Mouse (Mus musculus) liver, embryonic 13.5 days (tissue): ENCODE results near the gene Casp6. TPM values are rescaled to one million over a fixed set of nuclear protein-coding genes. Genes with fewer than 3 reads are reported as not detected.

ENCODE experiments used
- ATAC-seq: fragments of 200-750 bp; cut with Nextera tagmentation; 2 replicates; pipeline ENCODE4 v1.8.0; 2017; ENCODE audit warnings: low read depth, mild to moderate bottlenecking, moderate number of reproducible peaks, moderate library complexity
- DNase-seq: peaks from one replicate; pipeline ENCODE4 v3.0.0; 2022
- H3K27ac ChIP-seq: fragments of 300-500 bp; sonication (generic); 2 replicates; pipeline ENCODE4 v1.5.1; 2015; ENCODE audit warnings: moderate library complexity, mild to moderate bottlenecking, inconsistent platforms
- H3K27me3 ChIP-seq: fragments of 300-500 bp; sonication (generic); 2 replicates; pipeline ENCODE4 v1.6.1; 2015; ENCODE audit warnings: mild to moderate bottlenecking, inconsistent platforms
- H3K36me3 ChIP-seq: fragments of 300-500 bp; sonication (generic); 2 replicates; pipeline ENCODE4 v1.6.1; 2015; ENCODE audit warnings: mild to moderate bottlenecking, inconsistent platforms
- H3K4me1 ChIP-seq: fragments of 300-500 bp; sonication (generic); replicated peaks from 2 replicates; pipeline ENCODE4 v1.6.1; 2015; ENCODE audit warnings: inconsistent platforms
- H3K4me2 ChIP-seq: fragments of 300-500 bp; sonication (generic); 2 replicates; pipeline ENCODE4 v1.6.1; 2015; ENCODE audit warnings: inconsistent platforms, mild to moderate bottlenecking, moderate library complexity
- H3K4me3 ChIP-seq: fragments of 300-500 bp; sonication (generic); replicated peaks from 2 replicates; pipeline ENCODE4 v1.5.1; 2015; ENCODE audit warnings: mild to moderate bottlenecking, inconsistent platforms
- H3K9ac ChIP-seq: fragments of 300-500 bp; sonication (generic); 2 replicates; pipeline ENCODE4 v1.6.1; 2015; ENCODE audit warnings: mild to moderate bottlenecking, inconsistent platforms
- H3K9me3 ChIP-seq: fragments of 300-500 bp; sonication (generic); replicated peaks from 2 replicates; pipeline ENCODE4 v1.6.1; 2016; ENCODE audit warnings: inconsistent platforms
- WGBS: fragments of 180-500 bp; shearing (Covaris S2); methylation state at CpG from one replicate; pipeline ENCODE4 v1.1.7; 2015; ENCODE audit not compliant: insufficient replicate concordance; 5-methylcytosine and 5-hydroxymethylcytosine counted together
- polyA plus RNA-seq: library from polyadenylated mRNA; unstranded; fragments of >200 nt; fragmentation: Nextera tagmentation; extraction: Ambion mirVana; gene quantifications from 2 replicates; pipeline ENCODE4 v1.2.1, GENCODE M21; 2015

The Casp6 gene
- polyA plus RNA-seq, 1 experiment from 2014 or later = 38.4 TPM

DNA sequence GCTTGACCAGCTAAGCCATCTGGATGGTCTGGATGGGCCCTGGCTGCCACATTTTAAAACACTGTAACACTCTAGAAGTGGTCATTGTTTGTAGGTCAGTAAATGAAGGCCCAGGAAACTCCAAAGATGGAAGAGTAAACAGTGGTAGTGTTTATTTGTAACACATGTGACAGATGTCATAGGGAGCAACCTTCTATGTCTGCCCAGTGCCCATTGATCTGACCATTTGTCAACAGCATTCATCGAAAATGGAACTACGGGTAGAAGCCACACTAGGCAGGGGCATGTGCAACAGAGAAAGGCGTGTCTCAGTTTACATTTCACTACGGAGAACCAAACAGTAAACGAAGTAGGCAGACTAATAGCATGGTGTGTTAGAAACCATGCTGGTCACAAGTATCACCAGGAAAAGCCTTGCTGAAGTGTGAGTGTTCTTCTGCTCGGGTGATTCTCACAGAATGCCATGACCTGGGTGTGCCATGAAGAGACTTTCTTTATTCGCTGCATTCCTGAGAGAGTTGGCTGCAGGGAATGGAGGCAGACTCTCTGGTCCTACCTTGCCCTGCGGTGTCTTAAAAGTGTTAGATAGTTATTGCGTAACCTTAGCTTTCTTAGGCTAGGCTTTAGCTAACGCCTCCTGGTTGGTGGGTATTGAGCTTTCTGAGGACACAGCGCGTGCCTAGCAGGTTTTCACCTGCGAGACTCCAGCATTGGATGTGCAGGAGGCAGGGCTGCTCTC is 13.3 kb upstream of the Casp6 start:
- Histone ChIP-seq H3K9ac (no peak overlapping the region), H3K27me3 (no peaks in the 10 kb centered on the region), H3K4me3 (no peak overlapping the region), H3K4me1 (peaks cover 58% of the 10 kb centered on the region), H3K27ac (peak overlapping the region; percentile 58; the same call in 1 of the 2 replicates), H3K36me3 (peaks cover 51% of the 10 kb centered on the region), H3K9me3 (no peaks in the 10 kb centered on the region), H3K4me2 (no peak overlapping the region)
- ATAC-seq (no peak), DNase-seq (no peak)
- 79% methylated on average over 13 of the region's 13 CpGs for WGBS

DNA sequence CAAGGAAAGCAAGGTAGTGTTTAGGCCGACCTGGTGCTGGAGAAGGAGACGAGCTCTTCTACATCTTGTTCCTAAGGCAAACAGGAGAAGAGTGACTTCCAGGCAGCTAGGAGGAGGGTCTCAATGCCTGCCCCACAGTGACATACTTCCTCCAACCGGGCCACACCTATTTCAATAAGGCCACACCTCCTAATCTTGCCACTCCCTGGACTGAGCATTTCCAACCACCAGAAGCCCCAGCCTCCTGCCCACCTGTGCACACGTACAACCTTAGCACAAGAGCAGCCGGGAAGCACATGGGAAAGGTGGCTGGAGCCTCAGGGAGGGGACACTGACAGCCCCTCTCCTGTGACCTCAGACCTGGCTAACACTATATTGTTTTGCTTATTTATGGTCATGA is 9.2 kb upstream of the Casp6 start:
- Histone ChIP-seq H3K9me3 (no peaks in the 10 kb centered on the region), H3K4me3 (no peak overlapping the region), H3K9ac (no peak overlapping the region), H3K4me2 (no peak overlapping the region), H3K27me3 (no peaks in the 10 kb centered on the region), H3K36me3 (peaks cover 69% of the 10 kb centered on the region), H3K27ac (no peak overlapping the region), H3K4me1 (peaks cover 29% of the 10 kb centered on the region)
- no peak for DNase-seq
- 65% methylated on average over 5 of the region's 5 CpGs for WGBS
- peak; percentile 34 for ATAC-seq

DNA sequence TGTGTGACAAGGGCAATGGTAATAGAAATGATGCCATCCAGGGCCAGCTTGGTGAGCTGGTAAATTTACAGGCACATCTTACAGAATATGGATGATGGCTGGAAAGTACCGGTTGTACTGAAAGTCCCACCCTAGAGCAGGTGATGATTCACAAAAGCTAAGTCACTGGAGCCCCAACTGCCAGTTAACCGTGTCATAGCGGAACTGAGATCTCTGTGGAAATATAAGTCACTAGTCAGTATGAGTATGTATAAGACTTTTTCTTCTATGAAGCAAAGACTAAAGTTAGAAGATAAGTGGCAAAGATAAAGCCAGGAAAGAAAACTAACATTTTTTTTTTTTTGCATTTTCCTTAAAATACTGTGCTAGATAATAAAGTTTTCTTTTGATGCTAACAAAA is 8.1 kb upstream of the Casp6 start:
- Histone ChIP-seq H3K4me2 (no peak overlapping the region), H3K9me3 (no peaks in the 10 kb centered on the region), H3K27ac (no peak overlapping the region), H3K9ac (no peak overlapping the region), H3K36me3 (peaks cover 66% of the 10 kb centered on the region), H3K4me1 (peaks cover 28% of the 10 kb centered on the region), H3K4me3 (no peak overlapping the region), H3K27me3 (no peaks in the 10 kb centered on the region)
- WGBS = 87% methylated on average over 3 of the region's 3 CpGs
- DNase-seq = no peak
- ATAC-seq = no peak

DNA sequence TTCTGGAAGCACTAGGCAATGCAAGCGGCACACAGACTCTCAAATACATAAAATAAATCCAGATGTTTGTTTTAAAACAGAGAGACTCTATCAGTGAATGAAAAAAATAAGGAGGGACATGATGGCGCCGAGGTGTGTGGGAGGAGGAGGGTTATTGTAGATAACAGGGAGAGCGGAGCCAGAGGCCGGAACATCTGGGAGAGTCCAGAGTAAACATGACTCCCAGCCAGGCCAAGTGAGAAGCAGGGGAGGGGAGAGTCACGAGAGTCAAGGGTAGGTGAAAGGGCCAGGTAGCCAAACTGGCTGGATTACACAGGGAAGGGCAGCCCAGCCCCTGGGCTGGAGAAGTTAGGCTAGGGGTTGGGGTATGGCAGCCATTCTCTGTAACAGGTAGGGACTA is 4.6 kb upstream of the Casp6 start:
- H3K27me3 ChIP-seq = no peaks in the 10 kb centered on the region
- H3K27ac ChIP-seq = no peak overlapping the region
- ATAC-seq (no peak), DNase-seq (no peak)
- peaks cover 47% of the 10 kb centered on the region for H3K4me1 ChIP-seq
- WGBS = 53% methylated on average over 6 of the region's 6 CpGs
- no peak overlapping the region for H3K4me2 ChIP-seq
- H3K9me3 ChIP-seq = no peaks in the 10 kb centered on the region
- H3K4me3 ChIP-seq = no peak overlapping the region
- H3K36me3 ChIP-seq = peaks cover 53% of the 10 kb centered on the region
- H3K9ac ChIP-seq = no peak overlapping the region

DNA sequence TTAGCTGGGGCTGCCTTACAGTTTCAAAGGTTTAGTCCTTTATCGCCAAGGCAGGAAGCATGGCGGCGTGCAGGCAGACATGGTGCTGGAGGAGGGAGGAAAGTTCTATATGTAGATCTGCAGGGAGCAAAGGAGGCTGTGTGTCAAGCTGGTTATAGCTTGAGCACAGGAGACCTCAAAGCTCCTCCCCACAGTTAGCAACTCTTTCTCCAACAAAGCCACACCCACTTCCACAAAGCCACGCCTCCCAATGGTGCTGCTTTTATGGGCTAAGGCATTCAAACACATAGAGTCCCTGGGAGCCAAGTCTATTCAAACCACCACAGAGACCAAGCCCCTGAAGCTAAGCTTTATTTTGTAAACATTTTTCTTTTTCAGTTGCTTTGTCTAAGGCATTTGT is 2.3 kb upstream of the Casp6 start:
- no peak overlapping the region for H3K4me2 ChIP-seq
- DNase-seq (peak; percentile 32), ATAC-seq (no peak)
- H3K27ac ChIP-seq = no peak overlapping the region
- no peaks in the 10 kb centered on the region for H3K27me3 ChIP-seq
- no peak overlapping the region for H3K4me3 ChIP-seq
- 59% methylated on average over 4 of the region's 4 CpGs for WGBS
- no peaks in the 10 kb centered on the region for H3K9me3 ChIP-seq
- no peak overlapping the region for H3K9ac ChIP-seq
- H3K36me3 ChIP-seq = peaks cover 32% of the 10 kb centered on the region
- peaks cover 67% of the 10 kb centered on the region for H3K4me1 ChIP-seq

DNA sequence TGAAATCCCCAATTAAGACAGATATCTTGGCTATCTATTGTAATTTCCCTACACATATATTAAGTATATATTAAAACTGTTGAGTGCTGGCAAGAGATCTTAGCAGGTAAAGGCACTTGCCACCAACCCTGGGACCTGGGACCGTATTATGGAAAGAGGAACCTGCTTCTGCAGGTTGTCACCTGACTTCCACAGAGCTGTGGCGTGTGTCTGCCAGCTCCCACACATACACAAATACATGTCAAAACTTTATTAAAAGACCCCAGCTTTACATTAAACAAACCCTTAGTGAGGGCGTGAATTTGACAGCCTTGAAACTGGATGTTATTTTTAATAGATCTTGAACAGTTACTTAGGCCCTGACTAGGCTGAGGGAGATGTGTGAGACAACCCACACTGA is 2.1 kb downstream of the Casp6 start:
- Histone ChIP-seq H3K4me3 (no peak overlapping the region), H3K4me2 (no peak overlapping the region), H3K36me3 (0 out of 2 replicates have a peak, but pooled peaks cover 11% of the 10 kb centered on the region), H3K27ac (no peak overlapping the region), H3K9ac (no peak overlapping the region), H3K4me1 (peaks cover 55% of the 10 kb centered on the region), H3K27me3 (no peaks in the 10 kb centered on the region), H3K9me3 (no peaks in the 10 kb centered on the region)
- DNase-seq (no peak), ATAC-seq (no peak)
- WGBS = 70% methylated on average over 3 of the region's 3 CpGs

DNA sequence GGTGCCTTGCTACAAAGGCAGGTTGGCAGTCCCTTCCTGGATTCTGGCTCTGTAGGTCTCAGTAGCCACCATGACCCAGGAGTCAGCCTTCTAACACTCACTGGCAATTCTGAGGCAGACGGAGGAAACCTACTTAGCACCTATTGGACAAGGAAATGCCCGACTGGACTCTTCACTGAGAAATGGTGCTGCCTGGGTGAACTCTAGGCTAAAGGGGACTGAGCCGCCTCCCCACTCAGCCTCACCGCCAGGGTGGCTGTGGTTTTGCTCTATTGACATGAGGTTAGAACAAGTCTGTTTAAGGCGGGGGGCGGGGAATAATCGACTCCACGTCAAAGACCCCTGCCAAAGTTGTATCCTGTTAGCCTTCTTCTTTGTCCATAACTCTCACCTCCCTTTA is 2.6 kb downstream of the Casp6 start:
- Histone ChIP-seq H3K4me2 (no peak overlapping the region), H3K4me1 (peaks cover 50% of the 10 kb centered on the region), H3K9ac (no peak overlapping the region), H3K27ac (no peak overlapping the region), H3K36me3 (peaks cover 10% of the 10 kb centered on the region), H3K9me3 (no peaks in the 10 kb centered on the region), H3K27me3 (no peaks in the 10 kb centered on the region), H3K4me3 (no peak overlapping the region)
- DNase-seq (no peak), ATAC-seq (no peak)
- WGBS = 49% methylated on average over 8 of the region's 8 CpGs

DNA sequence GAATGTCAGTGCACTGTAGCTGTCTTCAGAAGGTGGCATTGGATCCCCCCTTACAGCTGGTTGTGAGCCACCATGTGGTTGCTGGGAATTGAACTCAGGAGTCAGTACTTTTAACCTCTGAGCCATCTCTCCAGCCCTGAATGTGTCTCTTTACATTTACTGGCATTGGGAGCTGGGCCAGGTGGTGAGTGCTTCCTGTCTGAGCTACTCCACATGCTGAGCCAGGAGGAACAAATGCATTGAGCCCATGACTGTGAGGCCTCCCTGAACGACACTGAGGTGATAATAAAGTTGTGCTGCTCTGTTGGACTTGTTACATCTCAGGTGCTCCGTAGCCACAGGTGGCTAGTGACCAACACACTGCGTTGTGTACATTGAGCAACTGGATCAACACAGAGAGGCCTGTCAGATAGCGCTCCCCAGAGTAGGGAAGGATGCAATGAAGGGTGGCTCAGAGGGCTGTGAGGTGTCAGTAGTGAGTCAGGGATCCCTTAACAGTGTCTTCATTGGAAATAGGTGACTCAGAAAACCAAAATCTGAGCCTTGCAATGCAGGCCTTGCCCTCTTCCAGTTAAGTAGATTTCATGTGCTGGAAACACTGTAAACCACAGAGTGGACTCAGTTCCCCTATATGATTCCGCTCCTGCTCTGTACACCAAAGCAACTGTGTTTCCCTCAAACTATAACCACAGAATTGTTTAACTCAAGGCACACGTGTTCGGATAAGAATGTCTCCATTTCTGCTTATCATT is 3.3 kb downstream of the Casp6 start:
- Histone ChIP-seq H3K9me3 (no peaks in the 10 kb centered on the region), H3K4me1 (peaks cover 45% of the 10 kb centered on the region), H3K9ac (no peak overlapping the region), H3K4me2 (no peak overlapping the region), H3K27me3 (no peaks in the 10 kb centered on the region), H3K36me3 (peaks cover 15% of the 10 kb centered on the region), H3K27ac (0 out of 2 replicates have a peak overlapping the region, but pooled peaks have one; percentile 15), H3K4me3 (no peak overlapping the region)
- DNase-seq (no peak), ATAC-seq (no peak)
- 67% methylated on average over 7 of the region's 7 CpGs for WGBS

DNA sequence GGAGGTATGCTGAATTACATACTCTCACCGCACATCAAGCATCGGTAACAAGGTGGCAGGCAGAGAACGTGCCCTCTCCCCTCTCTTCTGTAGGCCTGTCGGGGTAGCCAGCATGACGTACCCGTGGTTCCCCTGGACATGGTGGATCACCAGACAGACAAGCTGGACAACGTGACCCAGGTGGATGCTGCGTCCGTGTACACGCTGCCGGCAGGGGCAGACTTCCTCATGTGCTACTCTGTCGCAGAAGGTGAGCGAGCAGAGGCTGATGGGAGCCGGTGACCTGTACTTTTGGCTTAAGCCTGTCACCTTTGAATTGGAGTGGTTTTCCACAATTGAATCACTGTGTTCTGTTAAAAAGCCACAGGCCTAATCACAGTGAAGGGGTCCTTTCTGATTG is 10.8 kb downstream of the Casp6 start:
- 88% methylated on average over 14 of the region's 14 CpGs for WGBS
- Histone ChIP-seq H3K36me3 (peaks cover 55% of the 10 kb centered on the region), H3K4me3 (no peak overlapping the region), H3K4me1 (no peaks in the 10 kb centered on the region), H3K27ac (no peak overlapping the region), H3K9me3 (no peaks in the 10 kb centered on the region), H3K27me3 (no peaks in the 10 kb centered on the region), H3K9ac (no peak overlapping the region), H3K4me2 (no peak overlapping the region)
- DNase-seq = no peak
- no peak for ATAC-seq

DNA sequence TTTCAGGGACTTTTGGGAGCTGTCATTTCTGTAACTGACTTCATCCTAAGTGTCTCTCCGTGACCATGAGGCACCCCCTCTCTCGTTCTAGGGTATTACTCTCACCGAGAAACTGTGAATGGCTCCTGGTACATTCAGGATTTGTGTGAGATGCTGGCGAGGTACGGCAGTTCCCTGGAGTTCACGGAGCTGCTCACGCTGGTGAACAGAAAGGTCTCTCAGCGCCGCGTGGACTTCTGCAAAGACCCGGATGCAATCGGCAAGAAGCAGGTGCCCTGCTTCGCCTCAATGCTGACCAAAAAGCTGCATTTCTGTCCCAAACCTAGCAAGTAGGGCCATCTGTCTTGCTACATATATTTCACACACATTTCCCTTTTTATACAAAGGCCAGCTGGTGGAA is 12.0 kb downstream of the Casp6 start:
- Histone ChIP-seq H3K4me1 (no peaks in the 10 kb centered on the region), H3K9me3 (no peaks in the 10 kb centered on the region), H3K4me2 (no peak overlapping the region), H3K27ac (no peak overlapping the region), H3K36me3 (peaks cover 55% of the 10 kb centered on the region), H3K9ac (no peak overlapping the region), H3K27me3 (no peaks in the 10 kb centered on the region), H3K4me3 (no peak overlapping the region)
- DNase-seq = no peak
- WGBS = 84% methylated on average over 13 of the region's 13 CpGs
- no peak for ATAC-seq

DNA sequence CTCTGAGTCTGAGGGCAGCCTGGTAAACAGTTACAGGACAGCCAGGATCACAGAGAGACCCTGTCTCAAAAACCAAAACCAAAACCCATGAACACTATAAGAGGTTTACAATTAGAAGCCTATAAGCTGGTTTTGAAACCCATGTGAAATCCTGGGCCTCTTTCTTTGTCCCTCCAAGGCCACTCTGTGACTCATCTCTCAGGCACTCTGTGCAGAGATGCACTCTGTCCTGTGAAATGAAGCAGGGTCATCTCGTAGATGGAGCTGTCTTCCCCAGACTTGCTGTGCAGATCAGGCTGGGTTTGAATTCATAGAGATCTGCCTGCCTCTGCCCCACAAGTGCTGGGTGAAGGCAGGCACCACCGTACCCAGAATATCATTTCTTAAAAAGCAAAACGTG is 16.2 kb downstream of the Casp6 start:
- H3K27me3 ChIP-seq = no peaks in the 10 kb centered on the region
- no peaks in the 10 kb centered on the region for H3K9me3 ChIP-seq
- H3K36me3 ChIP-seq = peaks cover 20% of the 10 kb centered on the region
- no peak overlapping the region for H3K9ac ChIP-seq
- no peak overlapping the region for H3K4me3 ChIP-seq
- 61% methylated on average over 3 of the region's 3 CpGs for WGBS
- DNase-seq = no peak
- no peaks in the 10 kb centered on the region for H3K4me1 ChIP-seq
- no peak for ATAC-seq
- no peak overlapping the region for H3K27ac ChIP-seq
- H3K4me2 ChIP-seq = no peak overlapping the region

DNA sequence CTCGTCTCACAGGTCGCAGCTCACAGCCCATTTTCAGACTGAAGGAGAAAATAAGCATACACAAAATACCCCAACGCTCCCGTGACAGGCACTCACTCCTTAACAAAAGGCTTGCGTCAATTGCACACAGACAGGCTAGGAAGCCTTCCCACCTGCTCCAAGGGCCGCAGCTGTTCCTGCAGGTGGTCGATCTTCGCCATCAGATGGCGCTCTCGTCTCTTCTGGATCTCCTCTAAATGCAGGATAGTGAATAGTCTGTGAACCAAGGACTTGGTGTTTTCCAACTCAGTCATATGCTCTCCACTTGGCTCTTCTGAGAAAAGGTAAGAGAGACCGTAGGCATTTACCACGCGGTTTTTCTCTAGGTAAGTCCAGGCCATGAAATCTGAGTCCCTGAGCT is 17.2 kb downstream of the Casp6 start:
- no peaks in the 10 kb centered on the region for H3K4me1 ChIP-seq
- no peak overlapping the region for H3K9ac ChIP-seq
- H3K4me3 ChIP-seq = no peak overlapping the region
- H3K9me3 ChIP-seq = no peaks in the 10 kb centered on the region
- peaks cover 11% of the 10 kb centered on the region for H3K36me3 ChIP-seq
- WGBS = 24% methylated on average over 13 of the region's 13 CpGs
- no peaks in the 10 kb centered on the region for H3K27me3 ChIP-seq
- DNase-seq (no peak), ATAC-seq (0 out of 2 replicates have a peak, but pooled peaks have one; percentile 36)
- no peak overlapping the region for H3K4me2 ChIP-seq
- H3K27ac ChIP-seq = no peak overlapping the region
